Mouse (Mus musculus): ENCODE results near the gene Ablim1.
A peak's percentile ranks its signal among the peaks of the same experiment; 100 is the strongest.

Ablim1 gene

GRCm38 (mm10) chr19:57212406-57212805 lies 102.3 kb downstream of the Ablim1 start:
- no peak for DNase-seq

- peak; percentile 64 to 78 for DNase-seq
These were observed 103.1 kb downstream of the Ablim1 start for GRCm38 (mm10) chr19:57211444-57212111.

- DNase-seq: no peak
These were observed 103.8 kb downstream of the Ablim1 start for GRCm38 (mm10) chr19:57210924-57211323.

- DNase-seq: peak; percentile 74 to 88
These were observed 110.6 kb downstream of the Ablim1 start for GRCm38 (mm10) chr19:57204101-57204500.

- no peak for DNase-seq
These were observed 112.2 kb downstream of the Ablim1 start for GRCm38 (mm10) chr19:57202554-57202953.

GRCm38 (mm10) chr19:57201090-57201483 lies 113.6 kb downstream of the Ablim1 start:
- no peak for DNase-seq

GRCm38 (mm10) chr19:57200477-57201089 lies 114.1 kb downstream of the Ablim1 start:
- DNase-seq: peak in 1 of 2 experiments; percentile 67

GRCm38 (mm10) chr19:57199361-57199760 lies 115.4 kb downstream of the Ablim1 start:
- DNase-seq: no peak

GRCm38 (mm10) chr19:57198531-57198930 lies 116.2 kb downstream of the Ablim1 start:
- DNase-seq: no peak

- peak in 1 of 2 experiments; percentile 37 for DNase-seq
These were observed 116.7 kb downstream of the Ablim1 start for GRCm38 (mm10) chr19:57198029-57198428.

GRCm38 (mm10) chr19:57197043-57197817 lies 117.5 kb downstream of the Ablim1 start:
- peak; percentile 83 to 89 for DNase-seq

- DNase-seq: peak in 1 of 2 experiments; percentile 65
These were observed 118.1 kb downstream of the Ablim1 start for GRCm38 (mm10) chr19:57196616-57197015.

- no peak for DNase-seq
These were observed 119.4 kb downstream of the Ablim1 start for GRCm38 (mm10) chr19:57195169-57195930.

- DNase-seq: peak in 1 of 2 experiments; percentile 61
These were observed 120.8 kb downstream of the Ablim1 start for GRCm38 (mm10) chr19:57193958-57194357.

- DNase-seq: no peak
These were observed 121.3 kb downstream of the Ablim1 start for GRCm38 (mm10) chr19:57193382-57193781.

GRCm38 (mm10) chr19:57191109-57191508 lies 123.6 kb downstream of the Ablim1 start:
- DNase-seq: no peak

- no peak for DNase-seq
These were observed 125.3 kb downstream of the Ablim1 start for GRCm38 (mm10) chr19:57189427-57189826.

- peak in 1 of 2 experiments; percentile 46 for DNase-seq
These were observed 126.2 kb downstream of the Ablim1 start for GRCm38 (mm10) chr19:57188553-57188952.

- DNase-seq: peak in 1 of 2 experiments; percentile 41
These were observed 129.7 kb downstream of the Ablim1 start for GRCm38 (mm10) chr19:57185021-57185420.

- no peak for DNase-seq
These were observed 131.6 kb downstream of the Ablim1 start for GRCm38 (mm10) chr19:57182938-57183720.

GRCm38 (mm10) chr19:57181852-57182528 lies 132.7 kb downstream of the Ablim1 start:
- peak; percentile 71 to 83 for DNase-seq
